Mouse (Mus musculus) activated CD4-positive, CD25-positive, alpha-beta regulatory T cell, adult 4 months (primary cell): ENCODE measurements around the gene Vstm4. TPM values are rescaled to one million over a fixed set of nuclear protein-coding genes. Genes with fewer than 3 reads are reported as not detected.

Source experiments
- ATAC-seq: one replicate; pipeline ENCODE4 v1.8.0; 2017
- polyA plus RNA-seq, 2 experiments: library from polyadenylated mRNA; unstranded; fragments of 100-300 nt; shearing (Covaris generic); gene quantifications; one replicate each; pipeline ENCODE4 v1.2.1; 2017

The Vstm4 gene
- polyA plus RNA-seq, 2 experiments from 2014 or later, result 0.24 TPM; not detected in 1

DNA sequence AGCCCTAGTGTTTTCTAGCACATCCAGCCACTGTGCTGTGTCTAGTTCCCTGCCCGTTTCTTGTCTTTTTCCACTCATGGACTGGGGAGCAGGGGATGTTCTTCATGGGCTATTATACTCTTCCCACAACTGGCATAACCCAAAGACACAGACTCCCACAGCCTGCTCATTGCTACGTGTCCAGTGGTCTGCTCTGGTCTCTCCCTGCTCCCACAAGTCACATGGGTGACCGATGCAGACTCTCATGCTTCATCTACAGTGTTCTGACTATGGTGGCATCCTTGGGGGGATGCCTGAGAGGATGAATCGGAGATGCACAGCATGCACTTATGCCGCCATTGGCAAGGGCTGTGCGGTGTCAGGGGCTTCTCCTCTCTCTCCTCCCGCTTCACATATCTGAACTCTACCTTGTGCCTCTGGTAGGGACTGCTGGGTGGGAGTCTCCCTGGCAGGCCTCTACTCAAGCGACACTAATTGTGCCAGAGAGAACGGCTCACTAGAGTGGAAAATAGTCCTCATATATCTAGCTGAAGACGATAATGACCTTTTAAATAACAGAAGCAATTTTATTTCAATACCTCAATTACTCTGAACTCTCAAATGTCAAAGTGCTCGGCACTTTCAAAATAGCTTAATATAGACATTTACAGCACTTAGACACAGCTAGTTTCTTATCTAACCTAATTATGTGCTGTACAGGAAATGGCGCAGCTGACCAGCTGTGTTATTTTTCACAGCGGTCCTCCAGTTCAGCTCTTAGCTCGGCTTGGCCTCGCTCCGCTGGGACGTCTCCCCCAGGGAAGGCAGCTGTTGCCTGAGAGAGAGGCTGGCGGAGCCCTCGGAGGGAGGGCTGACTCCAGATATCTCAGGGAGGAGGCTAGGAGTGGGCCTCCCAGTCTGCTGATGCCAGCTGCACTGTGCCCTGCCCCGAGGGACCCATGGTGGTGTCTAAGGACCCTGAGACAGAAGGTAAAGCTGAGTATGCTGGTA lies 94.1 kb downstream of the Vstm4 start:
- ATAC-seq, result no peak

DNA sequence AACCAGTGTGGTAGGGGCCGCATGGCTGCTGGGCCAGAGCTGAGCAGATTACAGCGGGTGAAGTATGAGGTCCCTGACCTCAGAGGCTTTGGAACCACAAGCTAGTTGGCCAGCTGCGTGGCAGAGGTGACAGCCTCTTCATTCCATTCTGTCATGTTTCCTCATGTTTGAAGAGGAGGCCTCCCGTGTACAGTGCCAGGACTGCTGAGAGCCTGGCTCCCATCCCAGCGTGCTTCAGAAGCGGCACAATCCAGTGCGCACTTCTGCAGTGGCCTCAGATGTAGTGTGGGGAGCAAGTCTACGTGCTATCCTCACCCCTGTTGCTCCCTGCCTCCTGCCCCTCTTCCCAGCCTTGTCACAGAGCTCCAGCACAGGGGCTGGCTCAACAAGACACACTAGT lies 99.9 kb downstream of the Vstm4 start:
- ATAC-seq, result no peak

DNA sequence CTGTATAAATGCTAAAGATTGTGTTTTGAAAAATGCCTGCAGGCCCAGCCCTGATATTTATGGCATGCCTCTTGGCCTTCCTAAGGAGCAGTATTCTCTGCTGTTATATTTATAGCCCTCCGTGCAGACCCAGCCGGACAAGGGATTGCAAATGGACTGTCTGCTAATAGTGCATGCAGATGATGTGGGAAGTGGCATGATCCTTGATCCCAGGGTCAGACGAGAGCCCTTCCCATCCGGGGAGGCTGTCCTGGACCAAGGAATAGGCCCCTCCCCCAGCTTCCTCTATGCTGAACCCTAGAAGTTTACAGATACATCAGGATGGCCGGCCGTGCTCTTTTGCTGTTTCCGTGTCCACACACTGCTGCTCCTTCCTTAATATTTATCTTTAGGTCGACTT lies 102.1 kb downstream of the Vstm4 start:
- ATAC-seq, result no peak

DNA sequence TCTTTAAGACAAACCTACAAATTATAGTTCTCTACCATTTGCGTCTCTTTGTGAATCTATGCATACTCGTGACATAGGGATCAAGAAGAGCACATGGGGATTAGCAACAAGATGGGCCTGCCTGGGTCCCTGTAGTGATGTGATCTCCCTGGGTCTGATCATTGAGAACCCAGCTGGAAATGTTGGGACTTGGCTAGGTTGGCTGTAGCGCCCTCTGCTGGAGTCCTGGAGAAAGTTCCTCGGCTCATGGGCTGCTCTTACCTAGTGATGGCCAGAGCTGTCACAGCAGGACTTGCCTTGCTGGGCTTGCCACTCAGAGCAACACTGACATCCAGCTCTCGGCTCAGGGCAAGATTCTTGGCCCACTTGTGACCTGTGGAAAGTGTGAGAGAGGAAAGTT lies 103.9 kb downstream of the Vstm4 start:
- ATAC-seq, result no peak

DNA sequence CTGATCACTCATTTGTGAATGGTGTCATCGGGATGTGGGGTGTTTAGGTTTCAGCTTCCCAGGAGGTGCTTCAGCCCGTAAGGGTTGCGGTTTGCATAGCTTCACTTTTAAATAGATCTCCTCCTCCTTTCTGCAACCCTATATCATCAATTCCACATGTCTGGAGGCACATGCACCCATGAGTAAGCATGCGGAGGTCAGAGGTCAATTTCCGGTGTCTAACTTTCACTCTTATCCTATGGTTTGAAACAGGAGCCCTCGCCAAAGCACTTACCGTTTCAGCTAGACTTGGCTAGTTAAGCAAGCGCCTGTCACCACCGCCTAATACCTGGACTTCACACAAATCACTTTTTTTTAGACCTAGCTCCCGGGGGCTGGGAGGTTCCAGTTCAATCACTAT lies 108.2 kb downstream of the Vstm4 start:
- ATAC-seq, result no peak

DNA sequence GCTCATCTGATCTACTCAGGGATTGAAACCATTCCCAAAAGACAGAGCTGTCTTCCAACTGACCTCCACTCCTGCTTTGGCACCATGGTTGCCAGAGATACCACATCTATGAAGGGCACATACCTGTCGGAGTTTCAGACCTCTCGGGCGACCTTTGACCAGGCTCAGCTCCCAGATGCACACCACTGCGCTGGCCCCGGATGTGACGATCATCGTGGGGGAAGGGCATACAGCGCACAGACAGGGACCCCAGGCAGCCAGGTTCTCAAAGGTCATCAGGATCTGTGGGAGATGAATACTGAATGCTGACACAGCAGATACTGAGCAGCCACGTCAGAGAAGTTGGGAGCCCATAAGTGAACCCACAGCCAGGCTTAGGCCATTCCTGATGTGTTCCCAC lies 114.1 kb downstream of the Vstm4 start:
- no peak for ATAC-seq

DNA sequence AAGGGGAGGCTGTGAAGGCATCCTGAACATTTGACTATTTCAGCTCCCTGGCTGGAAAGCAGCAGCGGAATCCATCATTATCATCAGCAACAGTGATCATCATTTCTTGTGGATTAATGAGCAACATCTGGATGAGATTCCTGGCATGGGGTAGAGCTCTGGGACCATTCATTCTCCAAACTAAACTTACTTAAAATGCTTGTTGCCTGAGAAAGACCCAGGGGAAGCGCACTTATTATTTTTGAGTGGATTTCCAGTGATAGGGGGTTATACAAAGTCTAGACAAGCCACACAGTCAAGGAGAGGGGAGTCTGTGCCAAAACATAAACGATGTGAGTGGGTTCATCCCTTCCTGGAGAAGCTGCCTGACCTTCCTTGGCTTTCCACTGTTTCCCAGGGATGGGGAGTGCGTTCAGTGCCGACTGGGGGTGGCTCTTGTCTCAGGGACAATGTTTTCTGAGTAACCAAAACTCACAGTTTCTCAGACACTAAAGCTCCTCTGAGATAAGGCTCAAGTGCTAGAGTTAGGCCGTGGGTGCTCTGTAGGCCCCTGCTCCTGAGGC lies 127.7 kb downstream of the Vstm4 start:
- ATAC-seq, result no peak

DNA sequence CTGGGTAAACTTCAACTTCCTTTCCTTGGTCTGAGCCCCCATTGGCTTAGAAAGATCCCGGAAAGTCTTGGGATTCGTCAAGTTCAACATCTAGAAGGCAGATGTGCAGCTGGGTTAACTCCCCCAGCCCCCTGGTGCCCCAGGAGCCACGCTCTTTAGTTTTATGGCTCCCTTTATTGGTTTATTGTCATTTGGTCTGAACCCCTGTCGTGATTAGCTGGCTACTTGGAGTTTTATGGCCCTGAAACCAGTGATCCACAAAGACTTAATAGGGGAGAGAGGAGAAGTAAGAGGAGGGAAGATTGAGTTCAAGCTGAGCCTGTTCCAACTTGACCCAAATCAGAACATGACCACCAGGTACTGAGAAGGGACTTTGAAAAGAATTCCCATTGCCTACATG lies 130.1 kb downstream of the Vstm4 start:
- no peak for ATAC-seq

Other genes with a start within 250 kb of the Vstm4 start
- gene 3425401B19Rik, start 171.5 kb upstream of the Vstm4 start, polyA plus RNA-seq, result not detected
- 1 to 10 TPM; 2.9 to 4.8 TPM for gene Tmem273, start 70.8 kb upstream of the Vstm4 start, polyA plus RNA-seq
- gene Fam170b, start 22.8 kb upstream of the Vstm4 start, polyA plus RNA-seq, result not detected
- gene Lrrc18, start 134.6 kb downstream of the Vstm4 start, polyA plus RNA-seq, result under 1 TPM in 1 of 2 experiments, not detected in 1; 0.18 TPM